Mouse (Mus musculus) layer of hippocampus, adult 11-12 months (tissue): ENCODE measurements at regions not wholly inside any gene's neighbourhood (a gene's known extent, or its start where the extent isn't known, plus 50 kb on each side); places are given as distances from the start of the nearest gene placed in this dataset.

Source experiments
- DNase-seq: peaks from one replicate; pipeline ENCODE4 v3.0.0; 2022; ENCODE audit warnings: low spot score

DNA sequence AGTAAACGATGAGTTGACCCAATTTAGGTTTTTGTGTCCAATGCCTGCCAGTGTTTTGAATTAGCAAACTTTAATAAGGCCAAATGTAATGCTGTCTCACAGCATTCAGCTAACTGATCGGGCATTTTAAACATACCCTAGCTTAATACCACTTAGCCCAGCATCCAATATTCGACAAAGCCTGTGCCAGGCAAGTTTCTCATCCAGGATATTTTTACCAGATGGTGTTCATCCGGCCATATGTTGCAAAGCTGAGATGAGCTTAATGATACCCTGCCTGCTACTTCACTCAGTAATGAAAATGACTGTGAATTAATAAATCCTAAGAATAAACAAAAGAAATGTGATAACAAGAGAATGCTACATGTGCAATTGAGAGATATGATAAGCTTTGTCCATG lies 116.8 kb downstream of the Tpm3-rs7 start:
- DNase-seq, result peak; percentile 46

DNA sequence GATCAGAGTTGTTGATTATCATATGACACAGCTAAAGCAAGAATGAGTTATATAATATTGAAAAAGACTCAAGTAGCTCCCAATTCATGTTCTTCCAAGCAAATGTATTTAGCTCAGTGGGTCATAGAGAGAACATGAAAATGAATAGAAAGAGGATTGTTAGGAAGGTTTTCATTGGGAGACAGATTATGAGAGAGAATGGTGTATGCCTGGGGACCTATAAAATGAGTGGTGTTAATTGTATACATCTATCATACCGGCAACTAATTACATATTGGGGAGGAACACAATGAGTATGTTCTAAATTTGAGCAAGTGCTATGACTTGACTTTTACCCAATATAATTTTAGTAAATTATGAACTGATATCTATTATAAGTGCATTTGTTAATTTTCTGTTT lies 127.9 kb downstream of the Tpm3-rs7 start:
- no peak for DNase-seq

- DNase-seq, result no peak
Measured at GRCm38 (mm10) chr14:113454891-113455290, 140.5 kb downstream of the Tpm3-rs7 start.

GRCm38 (mm10) chr14:113457514-113457913 lies 143.1 kb downstream of the Tpm3-rs7 start:
- no peak for DNase-seq

DNA sequence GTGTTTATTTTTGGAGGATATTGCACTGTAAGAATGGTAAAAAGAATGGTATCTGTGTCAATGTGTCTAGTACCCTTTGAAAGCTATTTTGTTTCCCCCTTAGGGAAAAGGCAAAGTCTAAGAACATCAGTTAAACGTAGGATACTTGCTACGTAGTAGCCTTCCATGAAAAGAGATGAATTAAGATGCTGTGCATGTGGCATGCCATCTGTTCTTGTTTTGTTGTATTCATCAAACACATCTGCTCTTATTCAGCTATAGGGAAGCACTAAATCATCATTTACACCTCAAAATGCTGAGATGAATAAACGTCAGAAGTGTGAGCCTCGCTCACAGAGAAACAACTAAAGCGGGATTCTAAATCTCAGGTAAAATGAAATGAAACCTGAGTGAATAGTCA lies 154.7 kb downstream of the Tpm3-rs7 start:
- DNase-seq, result peak; percentile 11

DNA sequence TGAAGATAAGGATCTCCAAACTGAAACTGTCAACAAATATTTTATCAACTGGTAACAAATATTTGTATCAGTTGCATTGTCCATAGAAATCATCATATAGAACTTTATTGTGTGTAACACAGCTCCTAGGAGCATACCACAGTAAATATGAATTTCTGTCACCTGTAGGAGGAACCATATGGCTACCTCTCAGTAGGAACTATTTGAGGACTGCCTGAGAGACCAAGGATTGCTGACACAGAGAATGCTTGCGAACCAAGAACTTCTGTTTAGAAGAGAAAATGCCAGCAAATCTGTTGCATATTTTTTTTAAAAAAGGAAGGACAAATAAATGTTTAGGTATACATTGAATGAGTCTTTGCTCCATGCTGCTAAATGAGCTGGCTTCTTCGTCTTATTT lies 155.6 kb downstream of the Tpm3-rs7 start:
- DNase-seq, result no peak

- DNase-seq, result no peak
Measured at GRCm38 (mm10) chr14:113486591-113486990, 172.2 kb downstream of the Tpm3-rs7 start.

DNA sequence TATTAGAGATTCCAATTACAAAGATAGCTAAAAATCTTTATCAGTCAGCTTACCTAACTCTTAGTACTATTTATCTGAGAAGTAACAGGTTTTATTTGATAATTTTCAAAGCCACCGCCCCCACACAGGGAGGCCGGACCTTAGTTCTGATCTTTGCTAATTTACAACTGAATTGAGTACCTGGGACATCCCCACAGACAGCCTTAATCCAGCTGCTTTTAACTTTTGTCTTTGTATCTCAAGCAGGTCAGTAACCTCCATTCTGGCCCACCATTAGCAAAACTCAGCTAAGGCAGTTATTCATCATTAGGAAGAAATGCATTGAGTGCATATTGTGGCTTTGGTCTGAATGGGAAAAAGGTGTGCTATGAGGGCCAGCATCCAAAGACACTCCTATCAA lies 189.4 kb downstream of the Tpm3-rs7 start:
- no peak for DNase-seq
